Comparison of ENCODE assay signal across 17 mouse cellular contexts in the genomic region with DNA sequence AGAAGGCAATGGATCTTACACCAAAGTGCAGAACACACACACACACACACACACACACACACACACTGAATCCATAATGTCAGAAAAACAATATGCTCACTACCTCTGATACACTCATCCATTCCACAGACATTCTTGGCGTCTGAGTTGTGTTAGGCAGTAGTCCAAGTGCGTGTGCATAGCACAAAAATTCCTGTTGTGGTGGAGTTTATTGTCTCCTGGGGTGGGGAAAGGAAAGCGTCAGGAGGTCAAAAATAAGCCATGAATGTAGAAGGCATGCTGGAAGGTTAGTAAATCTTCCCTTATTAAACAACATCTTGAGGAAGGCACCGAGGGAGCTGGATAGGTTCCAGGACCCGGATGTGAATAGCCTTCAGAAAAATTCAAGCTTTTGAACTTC. TPM values are rescaled to one million over a fixed set of nuclear protein-coding genes. Genes with fewer than 3 reads are reported as not detected.
DNase-seq lines count a peak whose midpoint lies in the region; ATAC-seq and TF ChIP-seq lines count a peak whose summit lies in the region.
"Had no signal": no experiment of that assay in that cellular context is flagged by ENCODE, and none has a peak within 500 bp of the region (broad histone marks: within the 10 kb centered on the region; RNA-seq: fewer than 3 reads in every experiment).

No protein-coding gene starts in this region.

- no peak overlapping the region for H3K9ac ChIP-seq in heart, adult 2 months (ENCODE audit: low read depth, low read length)
- no peak overlapping the region for H3K9ac ChIP-seq in lung, embryonic 14.5 days
- H3K9ac ChIP-seq: embryonic facial prominence, embryonic 12.5 days; forebrain, embryonic 13.5 days; heart, embryonic 12.5 days; midbrain, embryonic 15.5 days; neural tube, embryonic 13.5 days had no signal

- H3K79me2 ChIP-seq in heart, adult 2 months (replicated peaks; ENCODE audit: control insufficient read depth, insufficient read depth, low read length), result no peaks in the 10 kb centered on the region

- TF ChIP-seq POLR2A in heart, adult 2 months (IDR thresholded peaks at IDR 0.05; ENCODE audit: insufficient read depth, low read depth, low read length), result no peak

- intact Hi-C loops in heart, adult 2 months (cut with DNase I), result no loop called here

- WGBS in heart, adult 2 months, result 30% methylated on average over 5 of the region's 5 CpGs
- WGBS in lung, embryonic 14.5 days, result 39% methylated on average over 5 of the region's 5 CpGs

- H3K4me2 ChIP-seq in lung, embryonic 14.5 days, result no peak overlapping the region
- H3K4me2 ChIP-seq: embryonic facial prominence, embryonic 12.5 days; forebrain, embryonic 13.5 days; heart, embryonic 12.5 days; midbrain, embryonic 15.5 days; neural tube, embryonic 13.5 days had no signal

- H3K36me3 ChIP-seq in heart, adult 2 months (ENCODE audit: control insufficient read depth, insufficient read depth, low read length), result no peaks in the 10 kb centered on the region
- H3K36me3 ChIP-seq in lung, embryonic 14.5 days (ENCODE audit: insufficient read depth), result no peaks in the 10 kb centered on the region
- H3K36me3 ChIP-seq: embryonic facial prominence, embryonic 12.5 days; heart, embryonic 12.5 days; midbrain, embryonic 15.5 days; neural tube, embryonic 13.5 days had no signal

- CTCF ChIA-PET in Patski (lab: Charles Lee), result interaction anchor here (1.2 to 1.5 kb wide), 2 partner anchors 17 to 44 kb away, joined by 3 to 5 read pairs; no protein-coding TSS in a partner anchor

- DNase-seq in heart, adult 11 months, result peak; percentile 84
- DNase-seq in heart, adult 2 months, result no peak
- DNase-seq in lung, embryonic 14.5 days, result peak; percentile 38
- no peak for DNase-seq in lung, postnatal 14 days
- no peak for DNase-seq in Patski (ENCODE audit: low read depth, low spot score)
- DNase-seq in kidney, postnatal 25 days, result peak; percentile 68 to 74
- DNase-seq in frontal cortex, postnatal 36 days (ENCODE audit: low spot score in 2 of 2), result no peak
- no peak for DNase-seq in left cerebral cortex, adult 18-20 months (ENCODE audit: low spot score in 2 of 2)
- DNase-seq: adrenal gland, postnatal 10 days; liver had no signal

- H3K4me3 ChIP-seq in heart, adult 2 months, result no peak overlapping the region
- no peak overlapping the region for H3K4me3 ChIP-seq in lung, embryonic 14.5 days (ENCODE audit: low read depth, low read length)
- H3K4me3 ChIP-seq: embryonic facial prominence, embryonic 12.5 days; forebrain, embryonic 13.5 days; heart, embryonic 12.5 days; midbrain, embryonic 15.5 days; neural tube, embryonic 13.5 days had no signal

- no peaks in the 10 kb centered on the region for H3K9me3 ChIP-seq in lung, embryonic 14.5 days (ENCODE audit: low read depth, low read length)
- H3K9me3 ChIP-seq: embryonic facial prominence, embryonic 12.5 days; forebrain, embryonic 13.5 days; heart, embryonic 12.5 days; midbrain, embryonic 15.5 days; neural tube, embryonic 13.5 days had no signal

- H3K27ac ChIP-seq in heart, adult 2 months, result no peak overlapping the region
- H3K27ac ChIP-seq in lung, embryonic 14.5 days (ENCODE audit: low read depth), result peak overlapping the region; percentile 24; the same call in 1 of the 2 replicates
- H3K27ac ChIP-seq: embryonic facial prominence, embryonic 12.5 days; forebrain, embryonic 13.5 days; hindbrain, postnatal 0 days; midbrain, embryonic 15.5 days; neural tube, embryonic 13.5 days had no signal

- no peak for TF ChIP-seq CTCF in heart, adult 2 months (IDR thresholded peaks at IDR 0.05)
- no peak for TF ChIP-seq CTCF in lung, embryonic 14.5 days (IDR thresholded peaks at IDR 0.05; ENCODE audit: low read depth)
- TF ChIP-seq CTCF in Patski (IDR thresholded peaks at IDR 0.05), result no peak

- POLR2A ChIA-PET in Patski (lab: Charles Lee), result interaction anchor here (0.6 to 0.7 kb wide), 3 partner anchors 83 to 540 kb away, joined by 3 read pairs; no protein-coding TSS in a partner anchor

- no peak for TF ChIP-seq EP300 in heart, adult 2 months (IDR thresholded peaks at IDR 0.05; ENCODE audit: insufficient read depth, low read depth, low read length)

- ATAC-seq in lung, embryonic 14.5 days (ENCODE audit: insufficient read depth), result no peak
- ATAC-seq in Patski, result peak; percentile 36
- ATAC-seq: forebrain, embryonic 13.5 days; hindbrain, postnatal 0 days; midbrain, embryonic 15.5 days had no signal

- in situ Hi-C loops in Patski (cut with MboI; ENCODE audit: low pct_unique_long_range_greater_than_20kb), result no loop called here

- H3K4me1 ChIP-seq in heart, adult 2 months (ENCODE audit: control insufficient read depth, insufficient read depth, low read length), result peaks cover 5% of the 10 kb centered on the region
- peaks cover 2% of the 10 kb centered on the region for H3K4me1 ChIP-seq in lung, embryonic 14.5 days (ENCODE audit: insufficient read depth)

- no peaks in the 10 kb centered on the region for H3K27me3 ChIP-seq in heart, adult 2 months (ENCODE audit: control insufficient read depth, insufficient read depth, low read length)
- H3K27me3 ChIP-seq in lung, embryonic 14.5 days (ENCODE audit: insufficient read depth, low read length), result no peaks in the 10 kb centered on the region
- H3K27me3 ChIP-seq in Patski, result no peaks in the 10 kb centered on the region
- H3K27me3 ChIP-seq: CH12.LX; embryonic facial prominence, embryonic 12.5 days; forebrain, embryonic 13.5 days; heart, embryonic 12.5 days; midbrain, embryonic 15.5 days; neural tube, embryonic 13.5 days had no signal

RNA-seq across cellular contexts. Expression of a gene that starts 3.6 kb away (rescaled TPM):
- total RNA-seq in heart, adult 2 months (2021), result 10 to 100 TPM; 17.8 to 19.6 TPM
- 32.2 and 37.0 TPM in 2 replicates for polyA plus RNA-seq in heart, adult 2 months (2012; rRNA removed)
- polyA plus RNA-seq in lung, embryonic 14.5 days (2014; fragmentation: Nextera tagmentation; extraction: Ambion mirVana), result 20.0 and 21.6 TPM in 2 replicates
- 72.0 TPM for polyA plus RNA-seq in Patski (2021)
- 100 to 1,000 TPM; 245 to 253 TPM for total RNA-seq in left cerebral cortex, adult 18-20 months (2021)

RNA-seq across cellular contexts. Expression of a gene that starts 31.4 kb away (rescaled TPM):
- 10 to 100 TPM; 51.3 to 85.7 TPM for total RNA-seq in heart, adult 2 months (2021)
- 27.8 and 72.8 TPM in 2 replicates for polyA plus RNA-seq in heart, adult 2 months (2012; rRNA removed)
- polyA plus RNA-seq in lung, embryonic 14.5 days (2014; fragmentation: Nextera tagmentation; extraction: Ambion mirVana), result 64.5 and 71.2 TPM in 2 replicates
- polyA plus RNA-seq in Patski (2021), result 84.9 TPM
- total RNA-seq in left cerebral cortex, adult 18-20 months (2021), result 10 to 100 TPM; 51.8 to 61.6 TPM

Comparison
In these comparisons a context has a peak if more than half of its experiments do, and no peak if none do; other contexts are left out.
1. DNase-seq: peak in heart, adult 11 months (single experiment), lung, embryonic 14.5 days (single experiment) and kidney, postnatal 25 days (2 of 2); none in heart, adult 2 months (0 of 2), lung, postnatal 14 days (single experiment), Patski (single experiment), frontal cortex, postnatal 36 days (0 of 2) and left cerebral cortex, adult 18-20 months (0 of 2).